Mouse (Mus musculus): ENCODE results near the gene Krt80. TPM values are rescaled to one million over a fixed set of nuclear protein-coding genes. Genes with fewer than 3 reads are reported as not detected.

The Krt80 gene
- polyA plus RNA-seq, 1 experiment from 2014 or later = 63.0 TPM

GRCm38 (mm10) chr15:101364891-101365671 is 4.9 kb downstream of the Krt80 start:
- Histone ChIP-seq H3K9ac (ENCODE audit: low read length) (no peak overlapping the region), H3K27ac (replicated peaks) (peak overlapping the region; percentile 85), H3K36me3 (ENCODE audit: control insufficient read depth, insufficient read depth, low read length) (no peaks in the 10 kb centered on the region), H3K4me3 (ENCODE audit: low read depth, low read length) (no peak overlapping the region), H3K4me1 (replicated peaks; ENCODE audit: control insufficient read depth, insufficient read depth) (peaks cover 21% of the 10 kb centered on the region), H3K9me3 (ENCODE audit: control insufficient read depth, low read length) (no peaks in the 10 kb centered on the region), H3K27me3 (ENCODE audit: control insufficient read depth, insufficient read depth, low read length) (no peaks in the 10 kb centered on the region), H3K4me2 (replicated peaks; ENCODE audit: low read depth) (no peak overlapping the region)
- DNase-seq (ENCODE audit: low spot score) = peak; percentile 70
- no peak for TF ChIP-seq CTCF (IDR thresholded peaks at IDR 0.05; ENCODE audit: low read depth)
- no peak for TF ChIP-seq EP300 (optimal IDR thresholded peaks at IDR 0.05)
- peak; percentile 59 for ATAC-seq (ENCODE audit: low FRiP score, low TSS enrichment)
- 65% methylated on average over 7 of the region's 7 CpGs for WGBS

GRCm38 (mm10) chr15:101364425-101364824 is 5.5 kb downstream of the Krt80 start:
- ATAC-seq (ENCODE audit: low FRiP score, low TSS enrichment) (no peak; the same call in 1 of the 2 replicates), DNase-seq (ENCODE audit: low spot score) (no peak)
- Histone ChIP-seq H3K4me1 (replicated peaks; ENCODE audit: control insufficient read depth, insufficient read depth) (peaks cover 17% of the 10 kb centered on the region), H3K9ac (ENCODE audit: low read length) (no peak overlapping the region), H3K36me3 (ENCODE audit: control insufficient read depth, insufficient read depth, low read length) (no peaks in the 10 kb centered on the region), H3K27ac (replicated peaks) (peak overlapping the region; percentile 35; the same call in 1 of the 2 replicates), H3K4me2 (replicated peaks; ENCODE audit: low read depth) (no peak overlapping the region), H3K4me3 (ENCODE audit: low read depth, low read length) (no peak overlapping the region), H3K9me3 (ENCODE audit: control insufficient read depth, low read length) (no peaks in the 10 kb centered on the region), H3K27me3 (ENCODE audit: control insufficient read depth, insufficient read depth, low read length) (no peaks in the 10 kb centered on the region)
- TF ChIP-seq EP300 (optimal IDR thresholded peaks at IDR 0.05) (no peak), CTCF (IDR thresholded peaks at IDR 0.05; ENCODE audit: low read depth) (no peak)
- 53% methylated on average over 6 of the region's 6 CpGs for WGBS

- no peak overlapping the region for H3K9ac ChIP-seq (ENCODE audit: low read length)
- no peak overlapping the region for H3K27ac ChIP-seq (replicated peaks)
- H3K4me1 ChIP-seq (replicated peaks; ENCODE audit: control insufficient read depth, insufficient read depth) = peaks cover 15% of the 10 kb centered on the region
- no peak overlapping the region for H3K4me3 ChIP-seq (ENCODE audit: low read depth, low read length)
- H3K9me3 ChIP-seq (ENCODE audit: control insufficient read depth, low read length) = no peaks in the 10 kb centered on the region
- H3K4me2 ChIP-seq (replicated peaks; ENCODE audit: low read depth) = no peak overlapping the region
- no peak for DNase-seq (ENCODE audit: low spot score)
- 74% methylated on average over 6 of the region's 6 CpGs for WGBS
- no peaks in the 10 kb centered on the region for H3K27me3 ChIP-seq (ENCODE audit: control insufficient read depth, insufficient read depth, low read length)
- H3K36me3 ChIP-seq (ENCODE audit: control insufficient read depth, insufficient read depth, low read length) = no peaks in the 10 kb centered on the region
- no peak for ATAC-seq (ENCODE audit: low FRiP score, low TSS enrichment)
- TF ChIP-seq CTCF (IDR thresholded peaks at IDR 0.05; ENCODE audit: low read depth) = no peak
- TF ChIP-seq EP300 (optimal IDR thresholded peaks at IDR 0.05) = no peak
Observed at GRCm38 (mm10) chr15:101363933-101364332, 6.0 kb downstream of the Krt80 start.

- Histone ChIP-seq H3K27ac (replicated peaks) (no peak overlapping the region; the same call in 1 of the 2 replicates), H3K9ac (ENCODE audit: low read length) (no peak overlapping the region), H3K36me3 (ENCODE audit: control insufficient read depth, insufficient read depth, low read length) (no peaks in the 10 kb centered on the region), H3K27me3 (ENCODE audit: control insufficient read depth, insufficient read depth, low read length) (no peaks in the 10 kb centered on the region), H3K4me2 (replicated peaks; ENCODE audit: low read depth) (no peak overlapping the region), H3K9me3 (ENCODE audit: control insufficient read depth, low read length) (no peaks in the 10 kb centered on the region), H3K4me3 (ENCODE audit: low read depth, low read length) (no peak overlapping the region), H3K4me1 (replicated peaks; ENCODE audit: control insufficient read depth, insufficient read depth) (peaks cover 15% of the 10 kb centered on the region)
- TF ChIP-seq EP300 (optimal IDR thresholded peaks at IDR 0.05) = no peak
- TF ChIP-seq CTCF (IDR thresholded peaks at IDR 0.05; ENCODE audit: low read depth) = no peak
- ATAC-seq (ENCODE audit: low FRiP score, low TSS enrichment) (peak; percentile 30; the same call in 1 of the 2 replicates), DNase-seq (ENCODE audit: low spot score) (no peak)
- 52% methylated on average over 4 of the region's 4 CpGs for WGBS
Observed at GRCm38 (mm10) chr15:101362393-101363010, 7.5 kb downstream of the Krt80 start.

- DNase-seq (ENCODE audit: low spot score) = no peak
Observed at GRCm38 (mm10) chr15:101355382-101355786, 14.6 kb downstream of the Krt80 start.

More at GRCm38 (mm10) chr15:101355382-101355786, 14.6 kb downstream of the Krt80 start:
- no peaks in the 10 kb centered on the region for H3K9me3 ChIP-seq (ENCODE audit: control insufficient read depth, low read length)
- H3K9ac ChIP-seq (ENCODE audit: low read length) = no peak overlapping the region
- no peaks in the 10 kb centered on the region for H3K27me3 ChIP-seq (ENCODE audit: control insufficient read depth, insufficient read depth, low read length)
- no peak overlapping the region for H3K4me2 ChIP-seq (replicated peaks; ENCODE audit: low read depth)
- no peak for TF ChIP-seq EP300 (optimal IDR thresholded peaks at IDR 0.05)
- no peak for TF ChIP-seq CTCF (IDR thresholded peaks at IDR 0.05; ENCODE audit: low read depth)
- H3K36me3 ChIP-seq (ENCODE audit: control insufficient read depth, insufficient read depth, low read length) = no peaks in the 10 kb centered on the region
- H3K4me3 ChIP-seq (ENCODE audit: low read depth, low read length) = no peak overlapping the region
- 75% methylated on average over 4 of the region's 4 CpGs for WGBS
- no peak for ATAC-seq (ENCODE audit: low FRiP score, low TSS enrichment)
- H3K4me1 ChIP-seq (replicated peaks; ENCODE audit: control insufficient read depth, insufficient read depth) = no peaks in the 10 kb centered on the region
- no peak overlapping the region for H3K27ac ChIP-seq (replicated peaks)
